In the genomic region with DNA sequence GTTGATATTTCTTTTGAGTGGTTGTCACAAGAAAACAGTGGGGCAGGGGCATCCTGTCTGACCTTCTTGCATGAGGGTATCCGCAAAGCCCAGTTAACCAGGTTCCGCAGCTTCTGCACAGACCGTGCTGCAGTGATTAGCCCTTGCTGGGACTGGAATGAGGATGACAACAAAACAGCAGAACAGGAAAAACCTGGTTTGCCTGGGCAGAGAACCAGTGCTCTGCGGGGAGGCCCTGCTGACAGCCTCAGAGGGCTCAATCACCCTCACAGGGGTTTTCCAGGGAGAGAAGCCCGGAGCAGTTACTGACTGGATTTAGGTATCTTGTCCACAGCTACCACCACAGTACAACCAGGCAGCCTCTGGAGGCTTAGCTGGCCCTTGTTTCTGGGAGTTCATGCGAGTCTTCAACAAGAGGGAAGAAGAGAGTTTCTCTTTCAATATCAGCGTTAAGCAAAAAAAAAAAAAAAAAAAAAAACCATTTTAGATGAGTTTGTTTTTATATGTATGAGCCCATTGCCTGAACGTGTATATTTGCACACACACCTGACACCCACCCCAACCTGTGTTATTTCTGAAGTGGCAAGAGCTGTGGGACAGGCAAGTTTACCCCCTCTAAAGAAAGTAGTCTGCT, we compare ENCODE assay signal across 10 mouse cellular contexts. TPM values are rescaled to one million over a fixed set of nuclear protein-coding genes. Genes with fewer than 3 reads are reported as not detected.
DNase-seq lines count a peak whose midpoint lies in the region; ATAC-seq and TF ChIP-seq lines count a peak whose summit lies in the region.
"Had no signal": no experiment of that assay in that cellular context is flagged by ENCODE, and none has a peak within 500 bp of the region (broad histone marks: within the 10 kb centered on the region; RNA-seq: fewer than 3 reads in every experiment).

No protein-coding gene starts in this region.

- no peak for ATAC-seq in kidney, postnatal 0 days (replicated peaks; ENCODE audit: low FRiP score, low read depth)
- no peak for ATAC-seq in monocyte, adult 5-6 weeks (replicated peaks; ENCODE audit: insufficient number of reproducible peaks, low FRiP score, low TSS enrichment, poor library complexity, severe bottlenecking)

- peaks cover 30% of the 10 kb centered on the region for H3K4me1 ChIP-seq in thymus, adult 2 months (replicated peaks; ENCODE audit: control insufficient read depth, insufficient read depth, low read length)
- H3K4me1 ChIP-seq in kidney, postnatal 0 days (replicated peaks; ENCODE audit: insufficient read depth, low read length): peaks cover 4% of the 10 kb centered on the region; the same call in 1 of the 2 replicates

- no peaks in the 10 kb centered on the region for H3K27me3 ChIP-seq in thymus, adult 2 months (ENCODE audit: control insufficient read depth, insufficient read depth, low read length)
- no peaks in the 10 kb centered on the region for H3K27me3 ChIP-seq in kidney, postnatal 0 days (ENCODE audit: insufficient read depth, low read length)
- H3K27me3 ChIP-seq: limb, embryonic 13.5 days had no signal

- no peak overlapping the region for H3K4me3 ChIP-seq in thymus, adult 2 months (ENCODE audit: control insufficient read depth, insufficient read depth, low read length)
- H3K4me3 ChIP-seq in kidney, postnatal 0 days (replicated peaks; ENCODE audit: low read depth, low read length): no peak overlapping the region
- H3K4me3 ChIP-seq: erythroblast, embryonic 14.5 days; limb, embryonic 13.5 days had no signal

- DNase-seq in cerebellum, postnatal 10 days: peak; percentile 42 to 43
- DNase-seq in cerebellum, adult 9-10 months: no peak
- DNase-seq in thymus, adult 2 months: no peak
- no peak for DNase-seq in thymus, postnatal 14 days
- no peak for DNase-seq in kidney, postnatal 0 days (ENCODE audit: low spot score)
- peak; percentile 60 to 65 for DNase-seq in urinary bladder, postnatal 36 days (ENCODE audit: low spot score in 2 of 2)
- no peak for DNase-seq in right cerebral cortex, adult 2 months (ENCODE audit: low spot score in 2 of 2)

- TF ChIP-seq POLR2A in thymus, adult 2 months (IDR thresholded peaks at IDR 0.05; ENCODE audit: control insufficient read depth, extremely low read depth, insufficient read depth, low read length, poor library complexity): no peak

- peak overlapping the region; percentile 21; the same call in 1 of the 2 replicates for H3K27ac ChIP-seq in thymus, adult 2 months (ENCODE audit: control insufficient read depth, insufficient read depth, low read length)
- 0 out of 2 replicates have a peak overlapping the region, but pooled peaks have one; percentile 5 for H3K27ac ChIP-seq in kidney, postnatal 0 days
- H3K27ac ChIP-seq: limb, embryonic 13.5 days had no signal

- H3K9me3 ChIP-seq in kidney, postnatal 0 days (replicated peaks; ENCODE audit: low read length): no peaks in the 10 kb centered on the region
- H3K9me3 ChIP-seq: limb, embryonic 13.5 days had no signal

- 38% methylated on average over 8 of the region's 8 CpGs for WGBS in thymus, adult 2 months
- 51% methylated on average over 8 of the region's 8 CpGs for WGBS in kidney, postnatal 0 days

- TF ChIP-seq CTCF in thymus, adult 2 months (IDR thresholded peaks at IDR 0.05; ENCODE audit: borderline replicate concordance, control insufficient read depth, extremely low read depth, insufficient read depth, low read length, poor library complexity): no peak
- TF ChIP-seq CTCF in kidney, postnatal 0 days (IDR thresholded peaks at IDR 0.05; ENCODE audit: low read depth): no peak

- no peak overlapping the region for H3K4me2 ChIP-seq in kidney, postnatal 0 days (ENCODE audit: low read length)
- H3K4me2 ChIP-seq: limb, embryonic 13.5 days had no signal

- H3K36me3 ChIP-seq in thymus, adult 2 months (ENCODE audit: control insufficient read depth, insufficient read depth, low read length): no peaks in the 10 kb centered on the region
- H3K36me3 ChIP-seq in kidney, postnatal 0 days (ENCODE audit: insufficient read depth, low read length): no peaks in the 10 kb centered on the region
- H3K36me3 ChIP-seq: limb, embryonic 13.5 days had no signal

- H3K9ac ChIP-seq in kidney, postnatal 0 days (ENCODE audit: low read depth, low read length): no peak overlapping the region
- H3K9ac ChIP-seq: limb, embryonic 13.5 days had no signal

RNA-seq across cellular contexts. Expression of a gene that starts 49.9 kb away (rescaled TPM):
- 74.8 and 92.3 TPM in 2 replicates for polyA plus RNA-seq in thymus, adult 2 months (2012; rRNA removed)
- polyA plus RNA-seq in kidney, postnatal 0 days (2015; fragmentation: Nextera tagmentation; extraction: Ambion mirVana): 415 and 419 TPM in 2 replicates
- total RNA-seq in monocyte, adult 5-6 weeks (2017): 235 to 325 TPM (median 287 TPM) in 3 replicates

RNA-seq across cellular contexts. Expression of a gene that starts 58.5 kb away (rescaled TPM):
- 613 and 674 TPM in 2 replicates for polyA plus RNA-seq in thymus, adult 2 months (2012; rRNA removed)
- 73.1 and 82.7 TPM in 2 replicates for polyA plus RNA-seq in kidney, postnatal 0 days (2015; fragmentation: Nextera tagmentation; extraction: Ambion mirVana)
- total RNA-seq in monocyte, adult 5-6 weeks (2017): 223 to 481 TPM (median 360 TPM) in 3 replicates

Comparison
In these comparisons a context has a peak if more than half of its experiments do, and no peak if none do; other contexts are left out.
1. DNase-seq: peak in cerebellum, postnatal 10 days (2 of 2) and urinary bladder, postnatal 36 days (2 of 2); none in cerebellum, adult 9-10 months (single experiment), thymus, adult 2 months (single experiment), thymus, postnatal 14 days (single experiment), kidney, postnatal 0 days (single experiment) and right cerebral cortex, adult 2 months (0 of 2).